Comparison of ENCODE assay signal across 18 mouse cellular contexts in genomic region chr14:48740942-48741602, GRCm38 (mm10).
DNase-seq lines count a peak whose midpoint lies in the region; ATAC-seq lines count a peak whose summit lies in the region.
"Had no signal": no experiment of that assay in that cellular context is flagged by ENCODE, and none has a peak within 500 bp of the region (broad histone marks: within the 10 kb centered on the region; RNA-seq: fewer than 3 reads in every experiment).

No protein-coding gene starts in this region.

- peaks cover 3% of the 10 kb centered on the region for H3K4me1 ChIP-seq in forebrain, embryonic 16.5 days (replicated peaks; ENCODE audit: control insufficient read depth, insufficient read depth, low read length)
- peaks cover 40% of the 10 kb centered on the region for H3K4me1 ChIP-seq in midbrain, embryonic 14.5 days (ENCODE audit: control insufficient read depth, insufficient read depth, low read length)
- H3K4me1 ChIP-seq: heart, embryonic 12.5 days; liver, embryonic 13.5 days; stomach, embryonic 15.5 days had no signal

- H3K9me3 ChIP-seq in forebrain, embryonic 16.5 days (ENCODE audit: control insufficient read depth, low read length) = no peaks in the 10 kb centered on the region
- H3K9me3 ChIP-seq in midbrain, embryonic 14.5 days (ENCODE audit: control insufficient read depth, low read length) = no peaks in the 10 kb centered on the region
- H3K9me3 ChIP-seq: liver, embryonic 13.5 days; stomach, embryonic 15.5 days had no signal

- H3K36me3 ChIP-seq in forebrain, embryonic 16.5 days (ENCODE audit: control insufficient read depth, insufficient read depth) = no peaks in the 10 kb centered on the region
- H3K36me3 ChIP-seq in midbrain, embryonic 14.5 days (ENCODE audit: control insufficient read depth, insufficient read depth, low read length) = no peaks in the 10 kb centered on the region
- H3K36me3 ChIP-seq: heart, embryonic 12.5 days; liver, embryonic 13.5 days; stomach, embryonic 15.5 days had no signal

- H3K4me2 ChIP-seq in forebrain, embryonic 16.5 days (ENCODE audit: low read length) = no peak overlapping the region
- H3K4me2 ChIP-seq in midbrain, embryonic 14.5 days (ENCODE audit: low read length) = peak overlapping the region; percentile 36
- H3K4me2 ChIP-seq: heart, embryonic 12.5 days; liver, embryonic 13.5 days; stomach, embryonic 15.5 days had no signal

- peaks cover 34% of the 10 kb centered on the region for H3K27me3 ChIP-seq in forebrain, embryonic 16.5 days (replicated peaks; ENCODE audit: control insufficient read depth, insufficient read depth, low read length)
- H3K27me3 ChIP-seq in midbrain, embryonic 14.5 days (ENCODE audit: control insufficient read depth, insufficient read depth, low read length) = 0 out of 2 replicates have a peak, but pooled peaks cover 3% of the 10 kb centered on the region
- H3K27me3 ChIP-seq: heart, embryonic 12.5 days; liver, embryonic 13.5 days; stomach, embryonic 15.5 days had no signal

- no peak overlapping the region for H3K27ac ChIP-seq in forebrain, embryonic 16.5 days (ENCODE audit: low read length)
- peak overlapping the region; percentile 37 for H3K27ac ChIP-seq in midbrain, embryonic 14.5 days (replicated peaks; ENCODE audit: low read depth, low read length)
- H3K27ac ChIP-seq: liver, embryonic 13.5 days; stomach, embryonic 15.5 days had no signal

- 9% methylated on average over 7 of the region's 7 CpGs for WGBS in forebrain, embryonic 16.5 days
- 13% methylated on average over 7 of the region's 7 CpGs for WGBS in midbrain, embryonic 14.5 days

- DNase-seq in embryo, embryonic 11 days = peak; percentile 23
- no peak for DNase-seq in embryo, embryonic 9.5 days (ENCODE audit: extremely low spot score)
- DNase-seq in adipocyte (ENCODE audit: low spot score) = peak; percentile 3
- peak; percentile 82 for DNase-seq in midbrain, embryonic 14.5 days
- DNase-seq in gastrocnemius, postnatal 4 days (ENCODE audit: low spot score in 2 of 2) = no peak
- DNase-seq in gastrocnemius, postnatal 10 days = no peak
- no peak for DNase-seq in right cerebral cortex, postnatal 14 days
- DNase-seq: cerebellum, adult 8-10 months; kidney, postnatal 14 days; left cerebral cortex, postnatal 4 days; liver, embryonic 13.5 days; lung, postnatal 14 days; thymus, postnatal 14 days had no signal

- H3K9ac ChIP-seq in forebrain, embryonic 16.5 days (replicated peaks; ENCODE audit: low read depth, low read length) = no peak overlapping the region
- no peak overlapping the region for H3K9ac ChIP-seq in midbrain, embryonic 14.5 days (replicated peaks; ENCODE audit: low read length)
- H3K9ac ChIP-seq: heart, embryonic 12.5 days; liver, embryonic 13.5 days; stomach, embryonic 15.5 days had no signal

- 0 out of 2 replicates have a peak, but pooled peaks have one; percentile 38 for ATAC-seq in forebrain, embryonic 16.5 days
- peak; percentile 85 for ATAC-seq in midbrain, embryonic 14.5 days (ENCODE audit: low FRiP score, low TSS enrichment)
- ATAC-seq: intestine, embryonic 16.5 days; Patski had no signal

- no peak overlapping the region for H3K4me3 ChIP-seq in forebrain, embryonic 16.5 days (replicated peaks; ENCODE audit: low read length)
- H3K4me3 ChIP-seq in midbrain, embryonic 14.5 days (replicated peaks; ENCODE audit: low read depth, low read length) = no peak overlapping the region
- H3K4me3 ChIP-seq: heart, embryonic 12.5 days; liver, embryonic 13.5 days; stomach, embryonic 15.5 days had no signal

Comparison
In these comparisons a context has a peak if more than half of its experiments do, and no peak if none do; other contexts are left out.
1. DNase-seq: peak in embryo, embryonic 11 days (single experiment), adipocyte (single experiment) and midbrain, embryonic 14.5 days (single experiment); none in embryo, embryonic 9.5 days (single experiment), gastrocnemius, postnatal 4 days (0 of 2), gastrocnemius, postnatal 10 days (single experiment) and right cerebral cortex, postnatal 14 days (single experiment).